Mouse (Mus musculus): ENCODE measurements at regions not wholly inside any gene's neighbourhood (a gene's known extent, or its start where the extent isn't known, plus 50 kb on each side); places are given as distances from the start of the nearest gene placed in this dataset.

GRCm38 (mm10) chr9:32815473-32815872 is 179.5 kb downstream of the Ets1 start:
- ATAC-seq (ENCODE audit: low FRiP score), result no peak

GRCm38 (mm10) chr9:32816649-32817425 is 180.8 kb downstream of the Ets1 start:
- no peak overlapping the region for H3K27ac ChIP-seq
- H3K9me3 ChIP-seq, result no peaks in the 10 kb centered on the region
- no peak overlapping the region for H3K4me3 ChIP-seq (replicated peaks)
- H3K36me3 ChIP-seq (replicated peaks), result no peaks in the 10 kb centered on the region
- WGBS, result 85% methylated on average over 9 of the region's 9 CpGs
- no peak overlapping the region for H3K9ac ChIP-seq
- no peaks in the 10 kb centered on the region for H3K27me3 ChIP-seq
- ATAC-seq (ENCODE audit: low FRiP score), result no peak
- no peaks in the 10 kb centered on the region for H3K4me1 ChIP-seq
- H3K4me2 ChIP-seq, result no peak overlapping the region

More at GRCm38 (mm10) chr9:32815473-32815872, 179.5 kb downstream of the Ets1 start:
- H3K4me2 ChIP-seq, result no peak overlapping the region
- no peak overlapping the region for H3K9ac ChIP-seq
- 87% methylated on average over 5 of the region's 5 CpGs for WGBS
- H3K27me3 ChIP-seq, result no peaks in the 10 kb centered on the region
- no peaks in the 10 kb centered on the region for H3K4me1 ChIP-seq
- H3K27ac ChIP-seq, result no peak overlapping the region
- H3K9me3 ChIP-seq, result no peaks in the 10 kb centered on the region
- H3K4me3 ChIP-seq (replicated peaks), result no peak overlapping the region
- no peaks in the 10 kb centered on the region for H3K36me3 ChIP-seq (replicated peaks)

- H3K9ac ChIP-seq, result no peak overlapping the region
- H3K4me3 ChIP-seq (replicated peaks), result no peak overlapping the region
- no peaks in the 10 kb centered on the region for H3K27me3 ChIP-seq
- no peaks in the 10 kb centered on the region for H3K36me3 ChIP-seq (replicated peaks)
- H3K4me2 ChIP-seq, result no peak overlapping the region
- H3K27ac ChIP-seq, result no peak overlapping the region
- ATAC-seq (ENCODE audit: low FRiP score), result no peak
- H3K4me1 ChIP-seq, result no peaks in the 10 kb centered on the region
- WGBS, result 77% methylated on average over 7 of the region's 7 CpGs
- H3K9me3 ChIP-seq, result no peaks in the 10 kb centered on the region
Observed at GRCm38 (mm10) chr9:32817442-32818358, 181.7 kb downstream of the Ets1 start.

- no peak overlapping the region for H3K27ac ChIP-seq
- no peaks in the 10 kb centered on the region for H3K9me3 ChIP-seq
- no peak overlapping the region for H3K4me3 ChIP-seq (replicated peaks)
- no peaks in the 10 kb centered on the region for H3K36me3 ChIP-seq (replicated peaks)
- WGBS, result 42% methylated on average over 8 of the region's 8 CpGs
- no peaks in the 10 kb centered on the region for H3K27me3 ChIP-seq
- H3K4me1 ChIP-seq, result peaks cover 6% of the 10 kb centered on the region; the same call in 1 of the 2 replicates
- H3K9ac ChIP-seq, result no peak overlapping the region
- H3K4me2 ChIP-seq, result no peak overlapping the region
- ATAC-seq (ENCODE audit: low FRiP score), result no peak
Observed at GRCm38 (mm10) chr9:32823439-32824133, 187.6 kb downstream of the Ets1 start.

- H3K4me2 ChIP-seq, result no peak overlapping the region
- no peaks in the 10 kb centered on the region for H3K27me3 ChIP-seq
- no peak overlapping the region for H3K27ac ChIP-seq
- H3K36me3 ChIP-seq (replicated peaks), result no peaks in the 10 kb centered on the region
- no peak for ATAC-seq (ENCODE audit: low FRiP score)
- WGBS, result 49% methylated on average over 6 of the region's 6 CpGs
- H3K9ac ChIP-seq, result no peak overlapping the region
- H3K4me3 ChIP-seq (replicated peaks), result no peak overlapping the region
- H3K9me3 ChIP-seq, result no peaks in the 10 kb centered on the region
- peaks cover 6% of the 10 kb centered on the region; the same call in 1 of the 2 replicates for H3K4me1 ChIP-seq
Observed at GRCm38 (mm10) chr9:32824134-32824531, 188.1 kb downstream of the Ets1 start.

GRCm38 (mm10) chr9:32830268-32830891 is 194.4 kb downstream of the Ets1 start:
- H3K9ac ChIP-seq, result no peak overlapping the region
- H3K9me3 ChIP-seq, result no peaks in the 10 kb centered on the region
- H3K27me3 ChIP-seq, result no peaks in the 10 kb centered on the region
- peaks cover 6% of the 10 kb centered on the region for H3K4me1 ChIP-seq
- no peak for ATAC-seq (ENCODE audit: low FRiP score)
- H3K36me3 ChIP-seq (replicated peaks), result no peaks in the 10 kb centered on the region
- H3K4me2 ChIP-seq, result no peak overlapping the region
- H3K4me3 ChIP-seq (replicated peaks), result no peak overlapping the region
- H3K27ac ChIP-seq, result no peak overlapping the region
- 88% methylated on average over 2 of the region's 2 CpGs for WGBS

GRCm38 (mm10) chr9:32833373-32833772 is 197.4 kb downstream of the Ets1 start:
- no peak overlapping the region for H3K4me2 ChIP-seq
- H3K4me3 ChIP-seq (replicated peaks), result no peak overlapping the region
- H3K9me3 ChIP-seq, result no peaks in the 10 kb centered on the region
- 90% methylated on average over 8 of the region's 8 CpGs for WGBS
- H3K9ac ChIP-seq, result no peak overlapping the region
- ATAC-seq (ENCODE audit: low FRiP score), result no peak
- peaks cover 9% of the 10 kb centered on the region for H3K4me1 ChIP-seq
- no peaks in the 10 kb centered on the region for H3K27me3 ChIP-seq
- H3K36me3 ChIP-seq (replicated peaks), result no peaks in the 10 kb centered on the region
- no peak overlapping the region for H3K27ac ChIP-seq

- ATAC-seq (ENCODE audit: low FRiP score), result no peak
- H3K4me2 ChIP-seq, result no peak overlapping the region
- H3K9ac ChIP-seq, result no peak overlapping the region
- no peak overlapping the region for H3K27ac ChIP-seq
- H3K27me3 ChIP-seq, result no peaks in the 10 kb centered on the region
- 51% methylated on average over 13 of the region's 13 CpGs for WGBS
- H3K4me3 ChIP-seq (replicated peaks), result no peak overlapping the region
- H3K4me1 ChIP-seq, result peaks cover 9% of the 10 kb centered on the region
- no peaks in the 10 kb centered on the region for H3K36me3 ChIP-seq (replicated peaks)
- H3K9me3 ChIP-seq, result no peaks in the 10 kb centered on the region
Observed at GRCm38 (mm10) chr9:32834751-32835625, 199.0 kb downstream of the Ets1 start.

- ATAC-seq (ENCODE audit: low FRiP score), result no peak
- Histone ChIP-seq H3K4me1 (peaks cover 9% of the 10 kb centered on the region), H3K27me3 (no peaks in the 10 kb centered on the region), H3K27ac (no peak overlapping the region), H3K36me3 (replicated peaks) (no peaks in the 10 kb centered on the region), H3K4me3 (replicated peaks) (no peak overlapping the region), H3K9ac (no peak overlapping the region), H3K4me2 (no peak overlapping the region), H3K9me3 (no peaks in the 10 kb centered on the region)
- WGBS, result 48% methylated on average over 4 of the region's 4 CpGs
Observed at GRCm38 (mm10) chr9:32835626-32835971, 199.6 kb downstream of the Ets1 start.

- WGBS, result 64% methylated on average over 5 of the region's 5 CpGs
- H3K9me3 ChIP-seq, result no peaks in the 10 kb centered on the region
Observed at GRCm38 (mm10) chr9:32836371-32836770, 200.3 kb downstream of the Ets1 start.

GRCm38 (mm10) chr9:32847361-32847760 is 211.3 kb downstream of the Ets1 start:
- H3K4me2 ChIP-seq, result no peak overlapping the region
- H3K4me3 ChIP-seq (replicated peaks), result no peak overlapping the region
- no peaks in the 10 kb centered on the region for H3K36me3 ChIP-seq (replicated peaks)
- 92% methylated on average over 2 of the region's 2 CpGs for WGBS
- no peak overlapping the region for H3K9ac ChIP-seq
- H3K4me1 ChIP-seq, result no peaks in the 10 kb centered on the region
- no peaks in the 10 kb centered on the region for H3K9me3 ChIP-seq
- ATAC-seq (ENCODE audit: low FRiP score), result no peak
- no peaks in the 10 kb centered on the region for H3K27me3 ChIP-seq
- H3K27ac ChIP-seq, result no peak overlapping the region

More at GRCm38 (mm10) chr9:32836371-32836770, 200.3 kb downstream of the Ets1 start:
- Histone ChIP-seq H3K4me2 (no peak overlapping the region), H3K4me3 (replicated peaks) (no peak overlapping the region), H3K27ac (no peak overlapping the region), H3K27me3 (no peaks in the 10 kb centered on the region), H3K36me3 (replicated peaks) (no peaks in the 10 kb centered on the region), H3K4me1 (peaks cover 9% of the 10 kb centered on the region), H3K9ac (no peak overlapping the region)
- ATAC-seq (ENCODE audit: low FRiP score), result no peak
